ENCODE assay signal across 7 mouse cellular contexts in the genomic region with DNA sequence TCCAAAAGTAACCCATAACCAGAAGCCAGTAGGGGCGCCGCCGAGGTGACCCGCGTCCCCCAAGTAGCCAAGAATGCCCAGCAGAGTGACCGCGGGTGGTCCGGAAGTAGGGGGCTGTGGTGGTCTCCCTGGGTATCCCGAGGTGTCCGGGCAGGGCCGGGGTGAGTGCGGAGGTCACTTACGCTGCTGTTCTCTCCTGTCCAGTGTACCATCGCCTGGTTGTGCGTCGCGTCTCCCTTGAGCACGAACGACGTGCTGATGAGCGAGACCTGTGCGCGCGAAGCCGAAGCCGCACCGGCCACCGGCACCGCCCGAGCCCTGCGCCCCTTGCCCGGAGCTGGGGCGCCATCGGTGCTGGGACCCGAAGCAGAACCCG. TPM values are rescaled to one million over a fixed set of nuclear protein-coding genes. Genes with fewer than 3 reads are reported as not detected.
DNase-seq lines count a peak whose midpoint lies in the region; ATAC-seq and TF ChIP-seq lines count a peak whose summit lies in the region.

No protein-coding gene starts in this region.

- H3K9me3 ChIP-seq in embryonic facial prominence, embryonic 11.5 days (replicated peaks; ENCODE audit: control insufficient read depth, low read length), result no peaks in the 10 kb centered on the region
- no peaks in the 10 kb centered on the region for H3K9me3 ChIP-seq in hindbrain, embryonic 14.5 days (ENCODE audit: control insufficient read depth, low read length)
- no peaks in the 10 kb centered on the region for H3K9me3 ChIP-seq in midbrain, embryonic 12.5 days

- peak overlapping the region; percentile 100 for H3K4me2 ChIP-seq in embryonic facial prominence, embryonic 11.5 days (ENCODE audit: low read depth, low read length)
- peak overlapping the region; percentile 99 for H3K4me2 ChIP-seq in hindbrain, embryonic 14.5 days (replicated peaks)
- peak overlapping the region; percentile 98 for H3K4me2 ChIP-seq in midbrain, embryonic 12.5 days (replicated peaks)

- H3K27me3 ChIP-seq in liver, adult 2 months (ENCODE audit: control insufficient read depth, insufficient read depth, low read length), result peaks cover 11% of the 10 kb centered on the region
- peaks cover 2% of the 10 kb centered on the region; the same call in 1 of the 2 replicates for H3K27me3 ChIP-seq in embryonic facial prominence, embryonic 11.5 days (ENCODE audit: control insufficient read depth, insufficient read depth, low read length)
- H3K27me3 ChIP-seq in hindbrain, embryonic 14.5 days (ENCODE audit: control insufficient read depth, insufficient read depth, low read length), result no peaks in the 10 kb centered on the region; the same call in 1 of the 2 replicates
- H3K27me3 ChIP-seq in midbrain, embryonic 12.5 days, result peaks cover 73% of the 10 kb centered on the region

- peak overlapping the region; percentile 66; the same call in 1 of the 2 replicates for H3K4me3 ChIP-seq in liver, adult 2 months (ENCODE audit: insufficient read depth, low read depth, low read length)
- peak overlapping the region; percentile 73 for H3K4me3 ChIP-seq in embryonic facial prominence, embryonic 11.5 days (ENCODE audit: low read depth, low read length)
- peak overlapping the region; percentile 87 for H3K4me3 ChIP-seq in hindbrain, embryonic 14.5 days (replicated peaks; ENCODE audit: low read length)
- peak overlapping the region; percentile 75 for H3K4me3 ChIP-seq in midbrain, embryonic 12.5 days

- ATAC-seq in embryonic facial prominence, embryonic 11.5 days (replicated peaks; ENCODE audit: insufficient number of reproducible peaks, low FRiP score, low TSS enrichment, low read depth), result peak; percentile 15; the same call in 1 of the 2 replicates
- ATAC-seq in hindbrain, embryonic 14.5 days (ENCODE audit: low FRiP score), result peak; percentile 14; the same call in 1 of the 2 replicates
- ATAC-seq in midbrain, embryonic 12.5 days (ENCODE audit: low FRiP score, low read depth), result peak; percentile 24

- no peak overlapping the region for H3K27ac ChIP-seq in liver, adult 2 months (replicated peaks; ENCODE audit: insufficient read depth, low read depth, low read length)
- H3K27ac ChIP-seq in embryonic facial prominence, embryonic 11.5 days (replicated peaks; ENCODE audit: low read depth, low read length), result no peak overlapping the region
- peak overlapping the region; percentile 73 for H3K27ac ChIP-seq in hindbrain, embryonic 14.5 days
- peak overlapping the region; percentile 42; the same call in 1 of the 2 replicates for H3K27ac ChIP-seq in midbrain, embryonic 12.5 days (replicated peaks)

- no peak for DNase-seq in liver, adult 2 months (ENCODE audit: extremely low read depth, low read depth, low spot score)
- DNase-seq in liver, result no peak
- DNase-seq in embryonic facial prominence, embryonic 11.5 days (ENCODE audit: low spot score), result peak; percentile 52
- DNase-seq in hindbrain, embryonic 14.5 days (ENCODE audit: low spot score), result no peak
- no peak for DNase-seq in layer of hippocampus, adult 9-11 months
- DNase-seq in thymus, postnatal 25 days, result no peak

- peak overlapping the region; percentile 78; the same call in 1 of the 2 replicates for H3K9ac ChIP-seq in liver, adult 2 months (ENCODE audit: low read depth, low read length)
- H3K9ac ChIP-seq in embryonic facial prominence, embryonic 11.5 days (replicated peaks; ENCODE audit: low read length), result peak overlapping the region; percentile 84
- peak overlapping the region; percentile 94 for H3K9ac ChIP-seq in hindbrain, embryonic 14.5 days
- peak overlapping the region; percentile 92 for H3K9ac ChIP-seq in midbrain, embryonic 12.5 days (replicated peaks)

- H3K36me3 ChIP-seq in liver, adult 2 months (ENCODE audit: control insufficient read depth, insufficient read depth, low read length), result no peaks in the 10 kb centered on the region
- no peaks in the 10 kb centered on the region for H3K36me3 ChIP-seq in embryonic facial prominence, embryonic 11.5 days (replicated peaks; ENCODE audit: control insufficient read depth, insufficient read depth, low read depth, low read length)
- H3K36me3 ChIP-seq in hindbrain, embryonic 14.5 days (replicated peaks; ENCODE audit: control insufficient read depth, insufficient read depth), result no peaks in the 10 kb centered on the region
- no peaks in the 10 kb centered on the region for H3K36me3 ChIP-seq in midbrain, embryonic 12.5 days

- 2% methylated on average over 36 of the region's 36 CpGs for WGBS in liver, adult 2 months
- WGBS in embryonic facial prominence, embryonic 11.5 days, result under 1% methylated on average over 36 of the region's 36 CpGs
- 0% methylated on average over 33 of the region's 36 CpGs for WGBS in hindbrain, embryonic 14.5 days
- under 1% methylated on average over 36 of the region's 36 CpGs for WGBS in midbrain, embryonic 12.5 days

- no peak for TF ChIP-seq POLR2A in liver, adult 2 months (IDR thresholded peaks at IDR 0.05; ENCODE audit: extremely low read depth, insufficient read depth, low read length)

- no peaks in the 10 kb centered on the region for H3K79me2 ChIP-seq in liver, adult 2 months (ENCODE audit: control insufficient read depth, insufficient read depth, low read length)

- no peak for TF ChIP-seq CTCF in liver, adult 2 months (IDR thresholded peaks at IDR 0.05; ENCODE audit: low read depth, low read length)

- H3K4me1 ChIP-seq in liver, adult 2 months (ENCODE audit: control insufficient read depth, insufficient read depth, low read length), result peaks cover 3% of the 10 kb centered on the region; the same call in 1 of the 2 replicates
- no peaks in the 10 kb centered on the region for H3K4me1 ChIP-seq in embryonic facial prominence, embryonic 11.5 days (ENCODE audit: control insufficient read depth, insufficient read depth, low read length)
- peaks cover 24% of the 10 kb centered on the region for H3K4me1 ChIP-seq in hindbrain, embryonic 14.5 days (replicated peaks; ENCODE audit: control insufficient read depth, insufficient read depth, low read length)
- peaks cover 23% of the 10 kb centered on the region; the same call in 1 of the 2 replicates for H3K4me1 ChIP-seq in midbrain, embryonic 12.5 days

RNA-seq across cellular contexts. Expression of gene Sorcs2, which starts 0.6 kb away (rescaled TPM):
- total RNA-seq in liver, adult 2 months (2014; rRNA removed), result 0.07 and 0.09 TPM in 2 replicates
- polyA plus RNA-seq in liver, adult 2 months (2012; rRNA removed), result 0.10 and 0.12 TPM in 2 replicates
- polyA plus RNA-seq in embryonic facial prominence, embryonic 11.5 days (2014; fragmentation: Nextera tagmentation; extraction: Ambion mirVana), result 4.6 and 6.4 TPM in 2 replicates
- polyA plus RNA-seq in hindbrain, embryonic 14.5 days (2014; fragmentation: Nextera tagmentation; extraction: Ambion mirVana), result 11.5 and 13.0 TPM in 2 replicates
- polyA plus RNA-seq in midbrain, embryonic 12.5 days (2016; fragmentation: Nextera tagmentation; extraction: Ambion mirVana), result 13.2 and 17.4 TPM in 2 replicates

Comparison
In these comparisons a context has a peak if more than half of its experiments do, and no peak if none do; other contexts are left out.
1. H3K27ac ChIP-seq: peak in hindbrain, embryonic 14.5 days (single experiment) and midbrain, embryonic 12.5 days (single experiment); none in liver, adult 2 months (single experiment) and embryonic facial prominence, embryonic 11.5 days (single experiment).
2. Peak in every context shown above with its lines, with median percentiles within 50 percentile points of each other: H3K4me3 ChIP-seq, H3K9ac ChIP-seq, ATAC-seq and H3K4me2 ChIP-seq.